8 mouse cellular contexts compared by ENCODE assay signal in the genomic region with DNA sequence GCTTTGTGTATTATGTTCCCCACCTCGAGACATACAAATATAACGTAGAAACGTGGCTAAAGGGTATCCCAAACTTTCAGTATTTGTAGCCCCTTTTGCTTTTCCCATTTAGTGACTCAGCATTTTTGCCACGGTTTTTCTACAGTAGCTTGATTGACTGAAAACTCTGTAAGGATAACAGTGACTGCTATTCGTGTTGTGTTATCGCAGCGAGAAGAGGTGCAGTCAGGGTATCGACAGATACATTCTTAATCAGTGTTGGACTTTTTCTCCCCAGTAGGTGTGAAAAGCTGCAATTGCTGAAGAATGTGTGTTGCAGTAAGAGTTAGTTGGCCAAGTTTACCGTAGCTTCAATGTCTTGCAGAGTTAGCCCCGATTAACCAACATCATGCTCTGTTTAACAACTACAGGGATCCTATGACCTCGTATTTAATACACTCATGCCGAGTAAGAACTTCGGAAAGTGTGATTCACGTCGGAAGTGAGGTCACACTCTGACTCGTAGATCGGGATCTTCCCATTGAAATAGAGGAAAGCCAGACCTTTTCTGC. TPM values are rescaled to one million over a fixed set of nuclear protein-coding genes. Genes with fewer than 3 reads are reported as not detected.
DNase-seq lines count a peak whose midpoint lies in the region; ATAC-seq and TF ChIP-seq lines count a peak whose summit lies in the region.

No protein-coding gene starts in this region.

- 0 out of 2 replicates have a peak, but pooled peaks cover 15% of the 10 kb centered on the region for H3K36me3 ChIP-seq in heart, embryonic 13.5 days

- H3K4me2 ChIP-seq in heart, embryonic 13.5 days = peak overlapping the region; percentile 90

- H3K27ac ChIP-seq in left cerebral cortex, adult 2 months = peak overlapping the region; percentile 87
- H3K27ac ChIP-seq in cortical plate, adult 2 months (ENCODE audit: insufficient read depth, low read length) = no peak overlapping the region; the same call in 1 of the 2 replicates
- peak overlapping the region; percentile 95 for H3K27ac ChIP-seq in heart, embryonic 13.5 days (replicated peaks)

- 2% methylated on average over 17 of the region's 17 CpGs for WGBS in heart, embryonic 13.5 days

- peak overlapping the region; percentile 92 for H3K9ac ChIP-seq in heart, embryonic 13.5 days

- DNase-seq in left cerebral cortex, adult 2 months (ENCODE audit: extremely low spot score in 1 of 2, low spot score in 2 of 2) = no peak
- DNase-seq in left cerebral cortex, postnatal 10 days (ENCODE audit: extremely low spot score in 1 of 2, low spot score in 2 of 2) = no peak
- DNase-seq in kidney, postnatal 14 days = peak; percentile 22
- peak; percentile 25 for DNase-seq in mesoderm, embryonic 11.5 days (ENCODE audit: low read depth, low spot score)
- no peak for DNase-seq in left cerebral cortex, postnatal 36 days (ENCODE audit: low spot score in 2 of 2)
- no peak for DNase-seq in spleen, postnatal 4 days (ENCODE audit: low spot score in 2 of 2)

- peak overlapping the region; percentile 85 for H3K4me3 ChIP-seq in left cerebral cortex, adult 2 months
- peak overlapping the region; percentile 74 for H3K4me3 ChIP-seq in cortical plate, adult 2 months (ENCODE audit: insufficient read depth, low read length)
- peak overlapping the region; percentile 98 for H3K4me3 ChIP-seq in heart, embryonic 13.5 days

- no peaks in the 10 kb centered on the region for H3K27me3 ChIP-seq in heart, embryonic 13.5 days (replicated peaks)

- H3K4me1 ChIP-seq in cortical plate, adult 2 months (ENCODE audit: control insufficient read depth, insufficient read depth, low read length) = no peaks in the 10 kb centered on the region; the same call in 1 of the 2 replicates
- H3K4me1 ChIP-seq in heart, embryonic 13.5 days = peaks cover 58% of the 10 kb centered on the region

- TF ChIP-seq CTCF in left cerebral cortex, adult 2 months (IDR thresholded peaks at IDR 0.05) = no peak
- TF ChIP-seq CTCF in cortical plate, adult 2 months (IDR thresholded peaks at IDR 0.05; ENCODE audit: extremely low read depth, insufficient read depth, low read length) = no peak

- intact Hi-C loops in left cerebral cortex, adult 2 months (cut with DNase I) = loop anchor here (5.0 kb wide), 1 partner anchor 88 kb away; no protein-coding TSS in a partner anchor
- intact Hi-C loops in left cerebral cortex, postnatal 10 days (cut with DNase I) = no loop called here
- intact Hi-C loops in left cerebral cortex, postnatal 36 days (cut with DNase I) = loop anchor here (5.0 kb wide), 2 partner anchors 88 to 153 kb away; a partner anchor contains a TSS

- no peak for ATAC-seq in heart, embryonic 13.5 days (ENCODE audit: extremely low read depth, insufficient number of reproducible peaks, low FRiP score, low TSS enrichment)

- no peaks in the 10 kb centered on the region for H3K9me3 ChIP-seq in heart, embryonic 13.5 days

- no peak for TF ChIP-seq POLR2A in cortical plate, adult 2 months (IDR thresholded peaks at IDR 0.05; ENCODE audit: extremely low read depth, insufficient read depth, low read length)

RNA-seq across cellular contexts. Expression of a gene that starts 1.6 kb away (rescaled TPM):
- 10 to 100 TPM; 41.2 to 42.3 TPM for total RNA-seq in left cerebral cortex, adult 2 months (2021)
- 10 to 100 TPM; 31.4 to 32.5 TPM for total RNA-seq in left cerebral cortex, postnatal 10 days (2021)
- polyA plus RNA-seq in cortical plate, adult 2 months (2012; rRNA removed) = 55.5 and 59.5 TPM in 2 replicates
- 53.0 and 56.4 TPM in 2 replicates for polyA plus RNA-seq in heart, embryonic 13.5 days (2015; fragmentation: Nextera tagmentation; extraction: Ambion mirVana)
- 10 to 100 TPM; 37.1 to 47.9 TPM for total RNA-seq in left cerebral cortex, postnatal 36 days (2021)

Comparison
In these comparisons a context has a peak if more than half of its experiments do, and no peak if none do; other contexts are left out.
1. DNase-seq: peak in kidney, postnatal 14 days (single experiment) and mesoderm, embryonic 11.5 days (single experiment); none in left cerebral cortex, adult 2 months (0 of 2), left cerebral cortex, postnatal 10 days (0 of 2), left cerebral cortex, postnatal 36 days (0 of 2) and spleen, postnatal 4 days (0 of 2).
2. Peak in every context shown above with its lines, with median percentiles within 50 percentile points of each other: H3K4me3 ChIP-seq.